Mouse (Mus musculus) heart, adult 2 months (tissue): ENCODE measurements at regions not wholly inside any gene's neighbourhood (a gene's known extent, or its start where the extent isn't known, plus 50 kb on each side); places are given as distances from the start of the nearest gene placed in this dataset.

Experiments
- CTCF ChIP-seq: fragments of 200-600 bp; IDR thresholded peaks from 2 replicates; pipeline ENCODE4 v1.8.1; 2022; ENCODE audit warnings: antibody characterized with exemption, mild to moderate bottlenecking, moderate library complexity
- EP300 ChIP-seq: fragments of 200-500 bp; IDR thresholded peaks from 2 replicates; pipeline ENCODE4 v1.6.1; 2011; ENCODE audit warnings: low read depth, low read length, control low read depth; ENCODE audit not compliant: insufficient read depth

- no peak for TF ChIP-seq EP300
- TF ChIP-seq CTCF, result no peak
Measured at GRCm38 (mm10) chr6:47364556-47364955, 88.6 kb upstream of the Cul1 start.
